Mouse (Mus musculus) CD4-positive naive resting alpha-beta T cell, adult 57 days (primary cell): ENCODE results near the gene Zfp748. TPM values are rescaled to one million over a fixed set of nuclear protein-coding genes. Genes with fewer than 3 reads are reported as not detected.

Experiments used
- total RNA-seq: library from RNA; stranded (reverse); gene quantifications from one replicate; pipeline ENCODE4 v1.2.4, GENCODE M21; 2023

The Zfp748 gene
- total RNA-seq, result 10.6 TPM

DNA sequence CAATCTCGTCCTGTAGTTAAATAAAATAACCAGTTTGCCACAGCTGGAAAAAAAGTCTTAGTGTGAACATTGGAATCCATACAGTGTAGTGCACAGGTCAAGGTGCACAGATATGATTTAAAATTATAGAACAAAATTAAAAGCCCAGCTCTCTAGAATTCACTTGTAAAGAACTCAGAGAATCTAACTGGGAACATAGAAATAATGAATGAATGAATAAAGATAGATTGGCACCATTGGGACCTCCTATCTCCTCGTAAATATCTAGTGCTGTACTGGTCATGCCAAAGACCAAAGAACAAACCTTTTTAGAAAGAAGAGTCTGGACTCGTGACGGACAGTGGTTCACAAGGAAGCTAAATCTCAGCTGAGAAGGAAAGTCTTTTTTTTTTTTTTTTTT, at the start of gene Zfp748:
Zfp748 (minus strand) TSS at position 101 of the 400 bp plus-strand sequence.

GRCm38 (mm10) chr13:67525753-67526410, 27.7 kb downstream of the Zfp748 start, which contains the start of the genes Gm26965 and Zfp87:
Gm26965 (minus strand) TSS chr13:67526151.
Zfp87 (minus strand) TSS chr13:67526177.

GRCm38 (mm10) chr13:67500084-67500719, 53.4 kb downstream of the Zfp748 start, which contains the start of gene Zfp58:
Zfp58 (minus strand) TSS chr13:67500555.

Other genes with a start within 250 kb of the Zfp748 start
- 1.5 TPM for gene Zfp457, start 247.3 kb downstream of the Zfp748 start, total RNA-seq
- 12.8 TPM for gene Zfp595, start 221.3 kb downstream of the Zfp748 start, total RNA-seq
- gene Gm28044, start 193.3 kb downstream of the Zfp748 start, total RNA-seq, result 5.7 TPM
- 5.2 TPM for gene Zfp953, start 193.2 kb downstream of the Zfp748 start, total RNA-seq
- 1.7 TPM for gene Gm28041, start 178.1 kb downstream of the Zfp748 start, total RNA-seq
- 5.5 TPM for gene Zfp456, start 178.0 kb downstream of the Zfp748 start, total RNA-seq
- 11.6 TPM for gene Zfp429, start 154.0 kb downstream of the Zfp748 start, total RNA-seq
- 4.3 TPM for gene Zfp459, start 132.4 kb downstream of the Zfp748 start, total RNA-seq
- gene Zfp874a, start 102.2 kb downstream of the Zfp748 start, total RNA-seq, result 8.9 TPM
- gene Zfp874b, start 69.6 kb downstream of the Zfp748 start, total RNA-seq, result 22.2 TPM
- 11.8 TPM for gene Zfp58, start 53.3 kb downstream of the Zfp748 start, total RNA-seq
- not detected for gene Gm26965, start 27.7 kb downstream of the Zfp748 start, total RNA-seq
- gene Zfp87, start 27.7 kb downstream of the Zfp748 start, total RNA-seq, result 19.9 TPM
- 10.2 TPM for gene Zfp729b, start 55.9 kb upstream of the Zfp748 start, total RNA-seq
- gene Gm49345, start 83.9 kb upstream of the Zfp748 start, total RNA-seq, result 2.2 TPM
- 10.7 TPM for gene Zfp729a, start 84.0 kb upstream of the Zfp748 start, total RNA-seq
- 5.4 TPM for gene Zfp738, start 133.2 kb upstream of the Zfp748 start, total RNA-seq
- gene Zfp65, start 175.3 kb upstream of the Zfp748 start, total RNA-seq, result 7.2 TPM
- gene Zfp85, start 201.4 kb upstream of the Zfp748 start, total RNA-seq, result 5.1 TPM
- gene Zfp493, start 225.9 kb upstream of the Zfp748 start, total RNA-seq, result 0.86 TPM